Mouse (Mus musculus): ENCODE results near the gene Nudt14.

Gene Nudt14

DNA sequence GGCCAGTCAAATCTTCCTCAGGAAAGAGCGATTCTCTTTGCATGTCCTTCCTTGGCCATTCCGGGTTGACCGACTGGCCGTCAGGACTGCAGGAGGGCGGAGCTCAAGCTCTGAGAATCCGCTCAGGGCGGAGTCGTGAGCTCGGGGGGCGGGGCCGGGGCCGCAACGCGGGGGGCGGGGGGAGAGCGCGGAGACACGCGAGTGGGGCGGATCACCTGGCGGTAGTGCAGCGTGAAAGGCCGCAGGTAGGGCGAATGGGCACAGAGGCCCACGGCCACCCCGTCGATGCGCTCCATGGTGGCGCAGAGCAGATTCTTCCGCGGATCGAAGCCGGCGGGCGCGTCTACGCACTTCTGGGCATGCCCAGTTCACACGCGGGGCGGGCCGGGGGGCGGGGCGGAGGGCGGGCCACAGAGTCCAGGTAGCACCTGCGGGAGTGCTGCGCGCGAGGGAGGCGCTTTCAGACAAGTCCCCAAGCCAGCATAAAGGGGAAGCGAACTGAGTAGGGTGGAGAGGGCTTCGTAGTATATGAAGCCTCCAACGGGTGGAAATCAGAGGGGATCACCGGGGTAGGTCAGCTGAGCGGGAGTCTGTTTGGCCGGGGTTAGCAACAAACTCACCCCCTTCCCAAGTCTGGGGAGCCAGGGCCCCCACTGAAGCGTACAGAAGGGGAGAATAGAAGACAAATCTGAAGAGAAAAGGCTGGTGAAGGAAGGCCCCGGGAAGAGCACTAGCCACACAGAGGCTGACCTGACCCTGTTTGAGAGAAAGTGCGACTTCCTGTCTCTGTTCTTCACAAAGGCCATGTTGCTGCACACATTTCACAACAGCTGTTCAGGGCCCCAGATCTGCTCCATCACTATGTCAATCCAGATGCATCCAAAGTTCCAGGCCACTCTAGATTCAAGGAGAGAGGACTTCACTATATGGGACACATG lies at the start of gene Nudt14:
Nudt14 (minus strand) TSS at position 349 of the 938 bp plus-strand sequence.
- peak; percentile 78 to 80 for DNase-seq

DNA sequence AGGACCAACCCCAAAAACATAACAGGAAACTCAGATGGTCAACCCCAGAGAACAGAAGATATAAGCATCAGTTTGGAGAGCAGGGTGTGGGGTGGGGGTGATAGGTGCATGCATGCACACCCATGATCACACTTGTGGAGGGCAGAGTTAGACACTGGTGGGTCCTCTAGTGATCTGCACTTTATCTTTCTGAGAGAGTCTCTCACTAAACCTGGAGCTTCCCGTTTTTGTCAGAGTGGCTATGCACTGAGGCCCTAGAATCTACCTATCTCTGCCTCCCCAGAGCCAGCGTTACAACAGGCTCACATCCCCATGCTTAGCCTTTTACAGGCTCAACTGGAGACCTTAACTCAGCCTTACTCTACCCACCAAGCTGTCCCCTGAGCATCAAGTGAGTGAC lies 49.5 kb upstream of the Nudt14 start:
- DNase-seq = no peak

DNA sequence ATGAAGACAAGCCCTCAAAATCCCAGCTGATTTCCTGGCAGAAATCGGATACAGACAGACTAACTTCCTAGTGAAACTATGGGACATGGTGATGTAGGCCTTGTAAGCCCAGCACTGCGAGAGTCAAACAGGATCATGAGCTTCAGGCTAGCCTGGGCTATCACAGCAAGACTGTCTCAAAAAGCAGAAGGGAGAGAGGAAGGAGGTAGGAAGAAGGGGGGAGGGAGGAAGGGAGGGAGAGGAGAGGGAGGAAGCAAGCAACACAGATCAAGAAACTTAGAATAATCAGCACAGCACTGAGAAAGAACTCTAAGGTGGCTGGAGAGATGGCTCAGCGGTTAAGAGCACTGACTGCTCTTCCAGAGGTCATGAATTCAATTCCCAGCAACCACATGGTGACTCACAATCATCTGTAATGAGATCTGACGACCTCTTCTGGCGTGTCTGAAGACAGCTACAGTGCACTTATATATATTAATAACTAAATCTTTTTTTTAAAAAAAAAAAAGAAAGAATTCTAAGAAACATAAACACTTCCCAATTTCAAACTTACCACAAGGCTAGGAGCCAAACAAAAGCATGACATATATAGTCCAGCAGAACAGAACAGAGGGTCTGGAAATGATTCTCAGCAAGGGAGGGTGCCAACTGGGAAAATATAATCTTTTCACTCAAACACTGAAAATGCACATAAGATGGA lies 48.9 kb upstream of the Nudt14 start:
- DNase-seq = no peak

- peak in 1 of 2 experiments; percentile 58 for DNase-seq
Measured at GRCm38 (mm10) chr12:112987877-112988276, 46.0 kb upstream of the Nudt14 start.

- no peak for DNase-seq
Measured at GRCm38 (mm10) chr12:112985346-112985745, 43.4 kb upstream of the Nudt14 start.

DNA sequence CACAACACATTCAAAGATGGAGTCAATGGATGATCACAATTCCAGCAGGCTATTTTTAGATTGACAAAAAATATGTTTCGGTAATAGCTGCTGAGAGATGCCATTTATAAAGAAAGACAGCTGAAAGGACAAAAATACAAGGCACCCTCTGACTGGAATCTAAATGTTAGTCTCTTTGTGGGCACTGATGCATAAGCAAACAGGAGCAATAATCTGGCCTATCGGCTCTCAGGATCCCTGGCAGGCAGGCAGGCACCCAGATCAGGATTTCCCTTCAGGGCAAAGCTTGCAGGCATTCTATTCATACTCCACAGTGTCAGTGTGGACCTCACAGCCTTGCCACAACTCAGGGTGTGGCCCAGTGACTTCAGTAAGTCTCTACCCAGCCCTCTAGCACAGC lies 40.1 kb upstream of the Nudt14 start:
- no peak for DNase-seq

GRCm38 (mm10) chr12:112977156-112977555 lies 35.2 kb upstream of the Nudt14 start:
- DNase-seq = peak in 1 of 2 experiments; percentile 28

- DNase-seq = peak; percentile 93 to 95
Measured at GRCm38 (mm10) chr12:112976371-112977073, 34.6 kb upstream of the Nudt14 start, which contains the start of gene Btbd6. Gene Btbd6 (plus strand): TSS chr12:112976482.

- no peak for DNase-seq
Measured at GRCm38 (mm10) chr12:112974736-112975135, 32.8 kb upstream of the Nudt14 start.

DNA sequence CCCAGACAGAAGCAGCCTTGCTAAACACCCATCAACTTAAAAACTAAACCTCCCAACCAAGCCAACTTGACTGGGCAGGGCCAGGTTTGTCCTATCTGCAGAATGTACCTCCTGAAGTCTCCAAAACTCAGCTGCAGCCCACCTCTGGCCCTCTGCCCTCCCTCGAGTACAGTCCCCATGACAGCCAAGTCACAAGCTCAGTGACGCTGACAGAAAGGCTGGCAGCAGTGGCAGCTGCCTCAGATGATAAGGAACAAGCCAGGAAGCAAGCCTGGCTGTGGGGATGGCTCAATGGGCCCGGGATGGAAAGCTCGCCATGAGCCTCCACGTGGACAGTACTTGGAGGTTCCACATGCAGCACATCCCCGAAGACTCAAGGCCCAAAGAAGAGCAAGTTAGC lies 27.7 kb upstream of the Nudt14 start:
- DNase-seq = no peak

GRCm38 (mm10) chr12:112968943-112969342 lies 27.0 kb upstream of the Nudt14 start:
- DNase-seq = no peak

- DNase-seq = no peak
Measured at GRCm38 (mm10) chr12:112965783-112966182, 23.9 kb upstream of the Nudt14 start.

DNA sequence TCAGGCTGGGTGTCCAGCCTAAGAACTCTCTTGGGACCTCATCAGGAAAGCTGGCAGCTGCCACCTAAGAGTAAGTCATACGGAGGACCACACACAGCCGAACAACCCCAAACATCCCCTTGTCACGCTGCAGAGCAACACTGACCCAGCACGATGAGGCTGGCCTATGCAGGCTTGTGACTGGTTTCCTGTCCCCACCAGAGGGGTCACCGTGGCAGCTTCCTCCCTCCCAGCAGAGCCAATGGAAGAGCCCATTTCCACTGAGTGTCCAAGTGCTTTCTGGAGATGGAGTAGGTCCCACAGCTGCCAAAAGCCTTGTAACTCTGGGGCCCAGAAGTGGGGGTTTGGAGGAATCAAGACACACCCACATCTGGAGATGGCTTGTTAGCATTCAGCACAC lies 19.9 kb upstream of the Nudt14 start:
- no peak for DNase-seq

- DNase-seq = peak; percentile 57 to 67
Measured at GRCm38 (mm10) chr12:112961428-112961827, 19.5 kb upstream of the Nudt14 start.

GRCm38 (mm10) chr12:112959421-112959820 lies 17.5 kb upstream of the Nudt14 start:
- DNase-seq = no peak

DNA sequence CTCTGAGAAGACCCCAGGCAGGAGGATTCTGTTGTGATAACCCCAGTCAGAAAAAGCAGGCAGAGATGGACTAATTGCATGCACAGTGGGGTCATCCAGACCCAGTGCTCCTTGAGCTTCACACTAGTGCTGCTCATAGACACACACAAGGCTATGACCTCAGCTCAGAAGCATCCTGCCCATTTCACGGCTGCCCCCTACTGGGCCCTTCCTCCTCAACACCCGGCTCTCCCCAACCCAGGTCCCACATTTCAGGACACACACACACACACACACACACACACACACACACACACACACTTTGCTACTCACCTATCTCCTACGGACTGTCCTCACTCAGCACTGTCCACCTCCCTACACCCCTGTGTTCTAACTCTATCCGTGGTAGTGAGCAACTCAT lies 16.4 kb upstream of the Nudt14 start:
- peak in 1 of 2 experiments; percentile 72 for DNase-seq

DNA sequence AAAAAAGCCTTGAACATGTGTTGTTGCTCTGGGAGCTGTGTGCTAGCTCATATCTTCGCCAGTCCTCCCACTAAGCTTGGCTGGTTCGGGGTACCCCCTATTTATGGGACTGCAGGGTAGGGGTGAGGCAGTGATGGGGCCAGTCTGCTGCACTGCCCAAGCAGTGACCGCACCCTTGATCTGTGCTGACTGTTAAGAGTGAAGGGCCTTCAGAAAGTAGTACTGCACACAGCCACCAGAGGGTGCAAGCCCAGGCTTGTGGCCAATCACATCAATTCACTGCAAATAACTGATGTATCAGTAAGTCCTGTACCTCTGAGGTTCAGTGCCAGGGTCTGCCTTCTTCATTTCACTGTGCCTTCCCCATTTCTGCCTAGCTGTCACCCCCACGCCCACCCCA lies 13.9 kb upstream of the Nudt14 start:
- peak; percentile 91 to 93 for DNase-seq

DNA sequence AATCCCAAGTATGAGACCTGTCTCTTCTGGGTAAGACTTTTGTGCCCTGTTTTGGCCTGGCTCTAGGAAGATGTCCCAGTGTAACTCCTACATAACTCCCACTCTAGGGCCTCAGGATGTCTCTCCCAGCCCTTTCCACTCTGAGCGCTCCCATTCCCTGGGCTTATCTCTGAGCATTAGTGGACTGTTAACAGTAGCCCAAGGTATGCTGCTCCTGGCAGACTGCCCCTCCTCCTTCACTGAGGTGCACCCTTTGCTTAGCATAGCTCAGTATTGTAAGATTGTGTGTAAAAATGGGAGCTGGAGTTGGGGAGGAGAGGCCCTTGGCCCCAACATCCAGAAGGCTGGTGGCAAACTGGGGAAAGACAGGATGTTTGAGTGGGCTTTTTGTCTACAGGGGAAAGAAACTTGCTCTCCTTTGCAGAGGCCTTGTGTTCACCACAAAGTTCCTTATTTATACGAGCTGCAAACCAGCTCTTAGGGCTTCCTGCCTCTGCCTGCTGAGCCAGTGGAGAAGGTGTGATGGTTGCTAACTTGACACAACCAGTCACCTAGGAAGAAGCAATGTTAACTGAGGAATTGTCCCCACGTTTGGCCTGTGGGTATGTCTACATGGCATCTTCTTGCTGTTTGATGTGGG lies 11.1 kb upstream of the Nudt14 start:
- DNase-seq = no peak

DNA sequence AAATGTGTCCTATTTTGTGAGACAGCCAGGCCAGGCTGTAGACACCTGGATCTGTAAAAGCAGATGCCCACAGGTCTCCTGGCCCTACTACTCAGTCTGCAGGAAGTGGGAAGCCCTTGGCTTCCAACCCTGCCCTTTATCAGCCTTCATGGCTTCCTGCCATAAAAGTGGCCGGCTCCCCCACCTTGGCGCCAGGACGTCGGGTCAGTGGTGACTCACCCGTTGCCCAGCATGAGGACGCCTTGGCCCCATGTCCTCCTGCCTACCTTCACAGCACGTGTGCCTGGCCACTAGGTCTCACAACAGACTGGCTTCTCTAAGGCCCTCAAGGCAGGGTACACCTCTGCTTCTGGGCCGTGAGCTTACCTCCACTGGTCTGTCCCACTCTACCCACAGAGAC lies 10.5 kb upstream of the Nudt14 start:
- DNase-seq = no peak

GRCm38 (mm10) chr12:112951150-112951842 lies 9.4 kb upstream of the Nudt14 start:
- no peak for DNase-seq

- peak in 1 of 2 experiments; percentile 58 for DNase-seq
Measured at GRCm38 (mm10) chr12:112950761-112951129, 8.8 kb upstream of the Nudt14 start.
